Mouse (Mus musculus) forebrain, embryonic 14.5 days (tissue): ENCODE results near the gene Mmrn2. TPM values are rescaled to one million over a fixed set of nuclear protein-coding genes. Genes with fewer than 3 reads are reported as not detected.
A peak's percentile ranks its signal among the peaks of the same experiment; 100 is the strongest.

ENCODE experiments used
- ATAC-seq: fragments of 200-750 bp; cut with Nextera tagmentation; 2 replicates; pipeline ENCODE4 v1.8.0; 2017; ENCODE audit warnings: mild to moderate bottlenecking, moderate library complexity
- DNase-seq: peaks from one replicate; pipeline ENCODE4 v3.0.0-alpha.2; 2015; ENCODE audit warnings: low spot score
- H3K27ac ChIP-seq: fragments of 300-500 bp; sonication (generic); 2 replicates; pipeline ENCODE4 v1.5.1; 2014; ENCODE audit warnings: low read depth, mild to moderate bottlenecking, control low read depth, low read length, moderate library complexity
- H3K27me3 ChIP-seq: fragments of 300-500 bp; sonication (generic); replicated peaks from 2 replicates; pipeline ENCODE4 v1.6.1; 2014; ENCODE audit warnings: low read length, control low read depth, mixed read lengths; ENCODE audit not compliant: control insufficient read depth, insufficient read depth
- H3K36me3 ChIP-seq: fragments of 300-500 bp; sonication (generic); 2 replicates; pipeline ENCODE4 v1.6.1; 2014; ENCODE audit warnings: low read length, control low read depth; ENCODE audit not compliant: control insufficient read depth, insufficient read depth
- H3K4me1 ChIP-seq: fragments of 300-500 bp; sonication (generic); 2 replicates; pipeline ENCODE4 v1.6.1; 2014; ENCODE audit warnings: antibody characterized with exemption, low read length, control low read depth; ENCODE audit not compliant: control insufficient read depth, insufficient read depth
- H3K4me2 ChIP-seq: fragments of 300-500 bp; sonication (generic); 2 replicates; pipeline ENCODE4 v1.6.1; 2014; ENCODE audit warnings: mild to moderate bottlenecking, control low read depth, low read length
- H3K4me3 ChIP-seq: fragments of 300-500 bp; sonication (generic); 2 replicates; pipeline ENCODE4 v1.5.1; 2014; ENCODE audit warnings: low read depth, low read length, control low read depth
- H3K9ac ChIP-seq: fragments of 300-500 bp; sonication (generic); 2 replicates; pipeline ENCODE4 v1.6.1; 2014; ENCODE audit warnings: mild to moderate bottlenecking, low read length, control low read depth, moderate library complexity
- H3K9me3 ChIP-seq: fragments of 300-500 bp; sonication (generic); replicated peaks from 2 replicates; pipeline ENCODE4 v1.6.1; 2016; ENCODE audit warnings: low read length, control low read depth, mixed read lengths; ENCODE audit not compliant: control insufficient read depth
- WGBS: fragments of 180-500 bp; shearing (Covaris S2); extraction: QIAGEN DNeasy Blood & Tissue Kit; methylation state at CpG from one replicate; pipeline ENCODE4 v1.1.7; 2014; 5-methylcytosine and 5-hydroxymethylcytosine counted together
- polyA plus RNA-seq: library from polyadenylated mRNA; unstranded; fragments of >200 nt; fragmentation: Nextera tagmentation; extraction: Ambion mirVana; gene quantifications from 2 replicates; pipeline ENCODE4 v1.2.1, GENCODE M21; 2014

Mmrn2 gene
- polyA plus RNA-seq, 1 experiment from 2014 or later, result 3.6 TPM

- Histone ChIP-seq H3K27ac (no peak overlapping the region), H3K27me3 (no peaks in the 10 kb centered on the region), H3K4me1 (peaks cover 10% of the 10 kb centered on the region), H3K9me3 (no peaks in the 10 kb centered on the region), H3K9ac (no peak overlapping the region), H3K4me2 (no peak overlapping the region), H3K4me3 (no peak overlapping the region), H3K36me3 (peaks cover 8% of the 10 kb centered on the region; the same call in 1 of the 2 replicates)
- peak; percentile 51; the same call in 1 of the 2 replicates for ATAC-seq
- DNase-seq, result peak; percentile 27
These were observed 76.6 kb downstream of the Mmrn2 start for GRCm38 (mm10) chr14:34451872-34452271.

- Histone ChIP-seq H3K4me2 (peak overlapping the region; percentile 22), H3K9me3 (no peaks in the 10 kb centered on the region), H3K36me3 (0 out of 2 replicates have a peak, but pooled peaks cover 5% of the 10 kb centered on the region), H3K4me1 (peaks cover 10% of the 10 kb centered on the region), H3K9ac (0 out of 2 replicates have a peak overlapping the region, but pooled peaks have one; percentile 5), H3K27me3 (no peaks in the 10 kb centered on the region), H3K27ac (peak overlapping the region; percentile 49), H3K4me3 (no peak overlapping the region)
- DNase-seq, result peak; percentile 75
- 4% methylated on average over 6 of the region's 6 CpGs for WGBS
- ATAC-seq, result peak; percentile 86
These were observed 78.4 kb downstream of the Mmrn2 start for GRCm38 (mm10) chr14:34453648-34454047.

Other genes with a start within 250 kb of the Mmrn2 start
- 0.05 and 0.07 TPM in 2 replicates for gene Npy4r, start 223.0 kb upstream of the Mmrn2 start, polyA plus RNA-seq
- 2.6 TPM in 2 replicates for gene Gprin2, start 173.8 kb upstream of the Mmrn2 start, polyA plus RNA-seq
- 0.14 and 0.16 TPM in 2 replicates for gene Syt15, start 155.9 kb upstream of the Mmrn2 start, polyA plus RNA-seq
- gene Shld2, start 65.0 kb upstream of the Mmrn2 start, polyA plus RNA-seq, result 7.0 and 8.6 TPM in 2 replicates
- gene Glud1, start 64.7 kb upstream of the Mmrn2 start, polyA plus RNA-seq, result 84.0 and 94.1 TPM in 2 replicates
- gene Fam25c, start 20.0 kb upstream of the Mmrn2 start, polyA plus RNA-seq, result not detected in 2 replicates
- gene Sncg, start 676 bp upstream of the Mmrn2 start, polyA plus RNA-seq, result 4.0 and 4.2 TPM in 2 replicates
- gene Bmpr1a, start 127.9 kb downstream of the Mmrn2 start, polyA plus RNA-seq, result 21.3 and 22.5 TPM in 2 replicates
- not detected in 2 replicates for gene 9230112D13Rik, start 147.3 kb downstream of the Mmrn2 start, polyA plus RNA-seq
- 0.49 and 0.63 TPM in 2 replicates for gene Ldb3, start 213.2 kb downstream of the Mmrn2 start, polyA plus RNA-seq
- not detected in 2 replicates for gene Opn4, start 224.7 kb downstream of the Mmrn2 start, polyA plus RNA-seq